Mouse (Mus musculus) layer of hippocampus, postnatal 10 days (tissue): ENCODE data around the gene Phtf1. TPM values are rescaled to one million over a fixed set of nuclear protein-coding genes. Genes with fewer than 3 reads are reported as not detected.

Experiments
- DNase-seq, 2 experiments: peaks; one replicate each; pipeline ENCODE4 v3.0.0; 2021; ENCODE audit warnings: low spot score in 2 of 2
- total RNA-seq, 2 experiments: library from RNA; stranded (reverse); gene quantifications; 2 replicates each; pipeline ENCODE4 v1.2.3; 2021

Gene Phtf1
- total RNA-seq, 2 experiments from 2014 or later = 36.4 to 39.6 TPM

- no peak for DNase-seq
Measured at GRCm38 (mm10) chr3:104019453-104019852, 51.5 kb downstream of the Phtf1 start.

GRCm38 (mm10) chr3:104020101-104020500 lies 52.2 kb downstream of the Phtf1 start:
- DNase-seq = no peak

- DNase-seq = no peak
Measured at GRCm38 (mm10) chr3:104026938-104027337, 59.0 kb downstream of the Phtf1 start.

GRCm38 (mm10) chr3:104032086-104032485 lies 64.2 kb downstream of the Phtf1 start:
- DNase-seq = no peak

GRCm38 (mm10) chr3:104032747-104033146 lies 64.8 kb downstream of the Phtf1 start:
- DNase-seq = no peak

- peak; percentile 38 to 41 for DNase-seq
Measured at GRCm38 (mm10) chr3:104059001-104059622, 91.2 kb downstream of the Phtf1 start.

GRCm38 (mm10) chr3:104069395-104069794 lies 101.5 kb downstream of the Phtf1 start:
- no peak for DNase-seq

Other genes starting within 250 kb of the Phtf1 start
- 10 to 100 TPM; 10.1 to 11.4 TPM for gene Olfml3, start 230.1 kb upstream of the Phtf1 start, total RNA-seq
- gene Gm10964, start 228.7 kb upstream of the Phtf1 start, total RNA-seq = not detected
- 10 to 100 TPM; 68.1 to 77.3 TPM for gene Hipk1, start 176.5 kb upstream of the Phtf1 start, total RNA-seq
- gene Dclre1b, start 158.7 kb upstream of the Phtf1 start, total RNA-seq = 1 to 10 TPM; 8.4 to 8.7 TPM
- 10 to 100 TPM; 13.3 to 14.5 TPM for gene Ap4b1, start 158.6 kb upstream of the Phtf1 start, total RNA-seq
- gene Gm43064, start 158.5 kb upstream of the Phtf1 start, total RNA-seq = under 1 TPM in 1 of 2 experiments, not detected in 1; 0.18 TPM
- under 1 TPM; 0.64 to 0.80 TPM for gene Bcl2l15, start 135.5 kb upstream of the Phtf1 start, total RNA-seq
- gene Ptpn22, start 108.3 kb upstream of the Phtf1 start, total RNA-seq = under 1 TPM; 0.54 to 0.87 TPM
- gene Rsbn1, start 54.0 kb upstream of the Phtf1 start, total RNA-seq = 10 to 100 TPM; 19.1 to 20.9 TPM